Mouse (Mus musculus): ENCODE measurements around the gene Kremen1.

Gene Kremen1

GRCm38 (mm10) chr11:5215401-5216187, 45.8 kb downstream of the Kremen1 start:
- DNase-seq (ENCODE audit: low spot score), result no peak

- no peak for DNase-seq (ENCODE audit: low spot score)
Observed at GRCm38 (mm10) chr11:5214483-5215040, 46.8 kb downstream of the Kremen1 start.

- DNase-seq (ENCODE audit: low spot score), result no peak
Observed at GRCm38 (mm10) chr11:5203054-5203453, 58.3 kb downstream of the Kremen1 start.

GRCm38 (mm10) chr11:5201799-5202680, 59.3 kb downstream of the Kremen1 start:
- DNase-seq (ENCODE audit: low spot score), result no peak

- DNase-seq (ENCODE audit: low spot score), result no peak
Observed at GRCm38 (mm10) chr11:5199879-5200278, 61.5 kb downstream of the Kremen1 start.

- no peak for DNase-seq (ENCODE audit: low spot score)
Observed at GRCm38 (mm10) chr11:5197068-5197467, 64.3 kb downstream of the Kremen1 start.

- DNase-seq (ENCODE audit: low spot score), result no peak
Observed at GRCm38 (mm10) chr11:5196583-5196982, 64.8 kb downstream of the Kremen1 start.

- DNase-seq (ENCODE audit: low spot score), result no peak
Observed at GRCm38 (mm10) chr11:5193576-5193881, 67.8 kb downstream of the Kremen1 start.

GRCm38 (mm10) chr11:5192840-5193575, 68.3 kb downstream of the Kremen1 start:
- no peak for DNase-seq (ENCODE audit: low spot score)

- DNase-seq (ENCODE audit: low spot score), result no peak
Observed at GRCm38 (mm10) chr11:5192084-5192516, 69.3 kb downstream of the Kremen1 start.

GRCm38 (mm10) chr11:5189239-5189933, 72.0 kb downstream of the Kremen1 start:
- no peak for DNase-seq (ENCODE audit: low spot score)

GRCm38 (mm10) chr11:5188170-5188569, 73.2 kb downstream of the Kremen1 start:
- no peak for DNase-seq (ENCODE audit: low spot score)

GRCm38 (mm10) chr11:5184832-5185231, 76.5 kb downstream of the Kremen1 start:
- no peak for DNase-seq (ENCODE audit: low spot score)

GRCm38 (mm10) chr11:5184250-5184649, 77.1 kb downstream of the Kremen1 start:
- DNase-seq (ENCODE audit: low spot score), result no peak

GRCm38 (mm10) chr11:5182870-5183269, 78.5 kb downstream of the Kremen1 start:
- DNase-seq (ENCODE audit: low spot score), result no peak

- DNase-seq (ENCODE audit: low spot score), result peak; percentile 32
Observed at GRCm38 (mm10) chr11:5181850-5182404, 79.4 kb downstream of the Kremen1 start.

GRCm38 (mm10) chr11:5179391-5179790, 82.0 kb downstream of the Kremen1 start:
- no peak for DNase-seq (ENCODE audit: low spot score)

GRCm38 (mm10) chr11:5177171-5177570, 84.2 kb downstream of the Kremen1 start:
- no peak for DNase-seq (ENCODE audit: low spot score)

- DNase-seq (ENCODE audit: low spot score), result no peak
Observed at GRCm38 (mm10) chr11:5176685-5177084, 84.7 kb downstream of the Kremen1 start.

GRCm38 (mm10) chr11:5175866-5176265, 85.5 kb downstream of the Kremen1 start:
- no peak for DNase-seq (ENCODE audit: low spot score)

GRCm38 (mm10) chr11:5175141-5175540, 86.2 kb downstream of the Kremen1 start:
- DNase-seq (ENCODE audit: low spot score), result no peak

All from layer of hippocampus, adult 9-10 months (tissue).